Mouse (Mus musculus) embryonic fibroblast, embryonic 13.5 days (primary cell): ENCODE results near the gene Tpx2. TPM values are rescaled to one million over a fixed set of nuclear protein-coding genes. Genes with fewer than 3 reads are reported as not detected.

Experiments
- H3K27ac ChIP-seq: 2 replicates; pipeline ENCODE4 v1.5.1; 2012; ENCODE audit warnings: low read length, control low read depth, inconsistent platforms; ENCODE audit not compliant: insufficient read depth
- H3K4me1 ChIP-seq: 2 replicates; pipeline ENCODE4 v1.6.1; 2011; ENCODE audit warnings: low read length; ENCODE audit not compliant: control insufficient read depth, insufficient read depth
- H3K4me3 ChIP-seq: 2 replicates; pipeline ENCODE4 v1.5.1; 2011; ENCODE audit warnings: mild to moderate bottlenecking, control low read depth, low read length; ENCODE audit not compliant: insufficient read depth
- CTCF ChIP-seq: IDR thresholded peaks from 2 replicates; pipeline ENCODE4 v1.5.1; 2011; ENCODE audit warnings: mild to moderate bottlenecking, control low read depth, low read length, moderate library complexity, borderline replicate concordance; ENCODE audit not compliant: insufficient read depth
- POLR2A ChIP-seq: IDR thresholded peaks from 2 replicates; pipeline ENCODE4 v1.6.1; 2011; ENCODE audit warnings: low read depth, mild to moderate bottlenecking, control low read depth, low read length, moderate library complexity
- polyA plus RNA-seq: library from polyadenylated mRNA; stranded (reverse); fragments of >200 nt; gene quantifications from 2 replicates; pipeline ENCODE4 v1.2.4, GENCODE M21; 2011; ENCODE audit warnings: low read depth; ENCODE audit not compliant: missing spikeins, insufficient read length

Gene Tpx2
- polyA plus RNA-seq, 1 experiment = 82.9 TPM

DNA sequence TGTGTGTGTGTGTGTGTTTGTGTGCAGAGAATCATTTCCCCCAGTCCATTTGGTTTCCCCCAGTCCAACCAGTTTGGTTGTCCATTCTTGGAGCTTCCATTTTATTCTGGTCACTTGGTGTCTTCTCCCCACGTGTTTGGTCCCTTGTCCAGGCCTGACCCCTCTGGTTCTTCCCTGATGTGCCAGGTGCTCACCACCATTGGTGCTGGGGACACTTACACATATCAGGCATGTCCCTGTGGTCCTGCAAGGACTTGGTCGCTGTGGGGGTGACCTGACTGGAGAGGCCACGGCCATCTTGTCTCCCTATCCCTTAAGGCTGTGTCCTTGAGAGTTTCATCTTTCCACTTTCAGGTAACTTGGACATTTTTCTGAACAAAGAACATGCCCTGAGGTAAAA lies 49.2 kb downstream of the Tpx2 start:
- Histone ChIP-seq H3K4me1 (no peaks in the 10 kb centered on the region), H3K4me3 (no peak overlapping the region), H3K27ac (no peak overlapping the region)
- TF ChIP-seq CTCF = no peak
- TF ChIP-seq POLR2A = no peak

DNA sequence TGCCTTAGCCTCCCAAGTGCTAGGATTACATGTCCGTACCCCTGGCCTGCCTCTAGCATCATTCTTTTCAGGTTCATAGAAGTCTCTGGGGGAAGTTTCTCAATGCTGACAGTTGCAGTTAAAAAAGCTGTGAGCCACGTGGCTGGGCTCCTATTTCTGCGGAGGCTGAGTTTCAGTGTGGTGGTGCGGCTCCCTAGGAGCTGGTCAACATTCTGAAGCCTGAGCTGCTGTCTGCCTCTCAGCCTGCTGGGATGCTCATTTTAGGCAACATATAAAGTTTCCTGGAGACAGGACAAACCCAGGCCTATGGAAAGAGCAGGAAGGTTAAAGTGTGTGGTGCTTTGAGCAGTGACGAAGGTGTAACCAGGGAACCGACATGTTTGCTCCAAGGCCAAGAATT lies 51.2 kb downstream of the Tpx2 start:
- no peak for TF ChIP-seq CTCF
- TF ChIP-seq POLR2A = no peak
- H3K4me3 ChIP-seq = no peak overlapping the region
- no peak overlapping the region for H3K27ac ChIP-seq
- 0 out of 2 replicates have a peak, but pooled peaks cover 7% of the 10 kb centered on the region for H3K4me1 ChIP-seq

DNA sequence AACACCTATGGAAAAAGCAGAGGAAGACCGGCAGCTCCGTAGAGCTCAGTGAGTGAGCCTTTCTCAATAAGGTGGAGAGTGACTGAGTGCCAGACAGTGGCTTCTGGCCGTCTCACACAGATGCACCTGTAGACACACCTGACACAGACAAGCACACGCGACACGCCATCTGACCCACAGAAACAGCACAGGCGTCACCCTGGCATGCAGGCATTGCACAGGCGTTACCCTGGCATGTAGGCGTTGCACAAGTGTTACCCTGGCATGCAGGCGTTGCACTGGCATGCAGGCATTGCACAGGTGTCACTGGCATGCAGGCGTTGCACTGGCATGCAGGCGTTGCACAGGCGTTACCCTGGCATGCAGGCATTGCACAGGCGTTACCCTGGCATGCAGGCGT lies 53.5 kb downstream of the Tpx2 start:
- Histone ChIP-seq H3K4me3 (no peak overlapping the region), H3K27ac (no peak overlapping the region), H3K4me1 (peaks cover 18% of the 10 kb centered on the region; the same call in 1 of the 2 replicates)
- no peak for TF ChIP-seq CTCF
- no peak for TF ChIP-seq POLR2A

DNA sequence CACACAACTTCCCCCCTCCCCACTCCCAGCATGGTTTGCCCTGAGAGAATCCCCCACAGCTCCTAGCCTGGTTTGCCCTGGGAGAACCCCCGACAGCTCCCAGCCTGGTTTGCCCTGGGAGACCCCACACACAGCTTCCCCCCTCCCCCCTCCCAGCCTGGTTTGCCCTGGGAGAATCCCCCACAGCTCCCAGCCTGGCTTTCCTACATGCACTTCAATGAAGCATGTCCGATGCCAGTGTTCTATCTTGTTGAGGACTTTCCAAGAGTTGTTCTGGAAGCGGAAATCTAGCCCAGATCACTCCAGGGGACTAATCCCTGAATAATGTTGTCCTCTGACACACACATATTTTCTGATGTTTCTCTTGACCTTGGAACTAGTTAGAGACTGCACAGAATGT lies 54.9 kb downstream of the Tpx2 start:
- Histone ChIP-seq H3K4me1 (peaks cover 20% of the 10 kb centered on the region; the same call in 1 of the 2 replicates), H3K4me3 (no peak overlapping the region), H3K27ac (no peak overlapping the region)
- TF ChIP-seq CTCF (no peak), POLR2A (no peak)

DNA sequence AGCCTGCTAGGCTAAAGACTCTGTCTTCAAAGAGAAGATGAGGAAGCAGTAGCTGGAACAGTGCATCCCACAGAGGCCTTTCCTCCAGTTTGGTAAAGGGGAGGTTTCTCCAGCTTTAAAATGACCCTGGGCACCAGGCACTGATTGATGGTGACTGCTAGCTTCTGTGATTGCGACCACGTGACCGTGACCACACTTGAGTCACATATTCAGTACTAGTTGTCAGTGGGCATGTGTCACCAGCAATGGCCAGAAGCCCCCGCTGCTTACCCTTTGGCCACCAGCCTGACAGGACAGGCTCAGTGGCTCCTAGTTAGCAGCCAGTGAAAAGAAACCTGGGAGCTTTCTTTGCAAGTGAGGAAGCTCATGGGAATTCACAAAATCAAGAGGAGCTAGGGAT lies 55.8 kb downstream of the Tpx2 start:
- TF ChIP-seq POLR2A (no peak), CTCF (no peak)
- H3K4me3 ChIP-seq = no peak overlapping the region
- peaks cover 20% of the 10 kb centered on the region; the same call in 1 of the 2 replicates for H3K4me1 ChIP-seq
- peak overlapping the region; percentile 68; the same call in 1 of the 2 replicates for H3K27ac ChIP-seq

DNA sequence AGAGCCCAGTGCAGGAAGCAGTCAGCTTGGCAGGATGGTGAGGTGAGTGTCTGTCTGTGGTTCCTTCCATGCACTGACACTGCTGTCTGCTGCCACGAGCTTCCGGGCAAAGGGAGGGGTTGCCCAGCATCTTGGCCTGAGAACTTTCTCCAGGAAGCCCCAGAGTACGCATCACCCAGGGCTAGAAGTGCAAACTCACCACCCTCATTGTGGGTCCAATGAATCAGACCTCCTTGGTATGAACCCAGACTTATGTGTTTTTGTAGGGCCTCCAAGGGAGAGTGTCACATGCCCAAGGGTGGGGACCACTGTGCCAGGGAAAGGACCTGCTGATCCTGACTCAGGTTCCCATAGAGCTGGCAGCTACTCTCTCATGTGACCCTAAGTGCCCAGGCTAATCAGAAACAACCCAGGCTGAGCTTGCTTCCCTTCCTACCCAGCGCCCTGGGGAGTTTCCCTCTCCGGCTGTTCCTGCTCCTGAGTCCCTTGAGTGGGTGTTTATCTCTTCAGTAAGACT lies 56.4 kb downstream of the Tpx2 start:
- Histone ChIP-seq H3K4me3 (no peak overlapping the region), H3K27ac (peak overlapping the region; percentile 68), H3K4me1 (peaks cover 20% of the 10 kb centered on the region; the same call in 1 of the 2 replicates)
- no peak for TF ChIP-seq POLR2A

DNA sequence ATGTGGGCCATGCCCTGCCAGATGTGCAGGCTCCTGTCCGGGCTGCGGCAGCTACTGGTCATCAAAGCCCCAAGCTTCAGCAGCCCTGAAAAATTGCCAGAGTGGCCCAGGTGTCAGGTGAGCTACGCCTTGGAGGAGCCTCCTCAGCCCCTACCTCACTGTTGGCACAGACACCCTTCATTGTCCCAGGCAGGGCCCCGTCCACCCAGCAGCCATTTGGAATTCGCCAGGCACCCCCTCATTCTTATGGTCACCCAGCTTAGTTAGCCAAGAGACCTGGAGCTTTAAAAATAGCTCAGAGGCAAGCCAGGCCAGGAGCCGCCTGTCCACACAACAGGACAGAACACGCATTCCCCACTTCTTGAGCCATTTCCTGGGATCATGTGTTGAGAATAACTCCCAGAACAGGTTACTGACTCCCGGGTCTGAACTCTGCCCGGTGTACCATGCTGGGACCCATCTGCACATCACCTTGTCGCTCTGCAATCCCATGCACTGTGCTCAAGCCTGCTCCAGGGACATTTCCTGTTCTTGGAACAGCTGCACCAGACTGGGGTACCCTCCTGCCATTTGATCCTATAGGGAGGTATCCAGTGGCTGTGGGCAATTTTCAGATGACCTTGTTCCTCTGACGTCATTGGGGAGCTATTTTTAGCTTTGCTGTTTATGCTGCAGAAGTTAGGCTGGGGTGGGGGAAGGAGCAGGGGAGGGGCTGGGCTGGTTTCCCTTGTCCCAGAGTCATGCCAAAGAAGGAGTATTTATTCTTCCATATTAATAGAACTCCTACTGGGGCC lies 57.5 kb downstream of the Tpx2 start:
- TF ChIP-seq POLR2A = no peak
- TF ChIP-seq CTCF = no peak
- H3K4me1 ChIP-seq = peaks cover 20% of the 10 kb centered on the region; the same call in 1 of the 2 replicates
- peak overlapping the region; percentile 68; the same call in 1 of the 2 replicates for H3K27ac ChIP-seq
- H3K4me3 ChIP-seq = no peak overlapping the region

DNA sequence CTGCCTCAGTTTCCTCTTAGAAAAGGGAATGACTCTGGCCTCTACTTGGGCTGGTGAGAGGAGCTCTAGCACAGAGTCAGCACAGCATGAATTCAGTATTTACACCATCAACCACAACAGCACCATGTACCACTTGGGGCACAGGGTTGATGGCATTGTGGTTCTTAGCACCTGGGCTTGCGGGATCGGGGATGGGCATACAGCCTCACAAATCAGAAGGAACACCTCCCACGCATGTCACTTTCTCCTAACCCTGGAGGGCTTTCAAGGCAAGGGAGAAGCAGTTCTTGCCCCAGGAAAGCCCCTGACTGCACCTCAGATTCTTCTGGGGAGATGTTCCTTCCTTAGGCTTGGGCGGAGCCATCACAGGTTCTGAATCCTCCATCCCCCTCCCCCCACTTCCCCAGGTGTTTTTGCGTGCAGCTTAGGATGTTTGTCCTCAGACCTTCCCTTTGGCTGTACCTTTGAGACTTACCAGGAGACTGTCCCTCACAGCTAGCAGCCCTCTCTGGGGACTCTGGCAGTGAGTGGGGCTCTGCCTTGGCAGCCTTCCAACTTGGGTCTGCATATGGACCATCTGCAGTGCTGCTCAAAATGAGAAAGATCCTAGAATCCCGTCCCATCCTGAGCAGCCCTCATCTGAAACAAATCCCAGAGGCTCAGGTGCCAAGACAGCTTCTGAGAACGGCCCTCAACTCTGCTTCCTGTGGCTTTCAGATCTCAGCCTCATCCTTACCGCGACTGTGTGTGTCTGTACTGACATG lies 58.7 kb downstream of the Tpx2 start:
- H3K4me3 ChIP-seq = no peak overlapping the region
- TF ChIP-seq CTCF (no peak), POLR2A (no peak)
- H3K27ac ChIP-seq = no peak overlapping the region
- peaks cover 20% of the 10 kb centered on the region; the same call in 1 of the 2 replicates for H3K4me1 ChIP-seq

DNA sequence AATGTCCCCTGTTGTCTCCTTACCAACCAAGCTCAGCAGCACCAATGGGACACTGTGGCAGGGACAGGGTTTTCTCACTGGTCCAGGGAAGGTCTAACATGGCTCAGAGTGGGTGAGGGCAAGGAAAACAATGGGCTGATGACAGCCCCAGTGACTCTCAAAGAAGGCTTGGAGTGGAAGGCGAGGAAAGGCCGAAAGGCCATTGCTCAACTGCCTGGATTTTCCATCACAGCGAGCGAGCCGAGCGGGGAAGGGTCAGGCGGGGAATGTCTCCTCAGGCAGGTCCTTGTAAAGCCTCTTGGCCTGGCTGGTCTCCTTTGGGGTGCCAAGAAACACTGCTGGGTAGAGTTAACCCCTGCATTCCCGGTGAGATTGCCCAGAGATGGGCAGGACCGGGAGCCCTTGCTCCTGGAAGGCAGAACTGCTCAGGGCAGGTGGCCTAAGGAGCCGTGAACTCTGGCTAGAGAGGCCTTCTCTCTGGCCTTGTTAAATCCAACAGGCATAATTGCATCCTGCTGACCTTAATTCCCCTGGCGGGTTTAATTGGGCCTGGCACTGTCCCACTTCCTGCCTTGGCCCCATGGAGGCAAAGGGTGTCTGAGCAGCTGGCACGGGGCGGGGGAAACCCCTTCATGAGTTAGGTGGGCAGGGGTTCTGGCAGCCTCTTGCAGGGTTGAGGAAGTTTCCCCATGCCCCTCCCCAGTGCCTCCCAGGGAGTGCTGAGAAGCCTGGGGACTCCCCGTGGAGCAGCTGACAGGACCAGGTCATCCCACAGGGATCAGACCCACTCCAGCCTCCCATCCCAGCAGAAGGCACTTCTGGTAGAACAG lies 59.6 kb downstream of the Tpx2 start:
- peaks cover 20% of the 10 kb centered on the region; the same call in 1 of the 2 replicates for H3K4me1 ChIP-seq
- no peak for TF ChIP-seq CTCF
- TF ChIP-seq POLR2A = no peak
- H3K27ac ChIP-seq = no peak overlapping the region
- no peak overlapping the region for H3K4me3 ChIP-seq
